Mouse (Mus musculus) kidney, postnatal 10 days (tissue): ENCODE measurements around the gene Txnip.
A peak's percentile ranks its signal among the peaks of the same experiment; 100 is the strongest.
"Not testable (repeated sequence)": the region's sequence is repeated elsewhere in the genome, so short reads cannot be mapped to it uniquely, and the experiment has no call there.

Experiments
- DNase-seq: peaks from one replicate; pipeline ENCODE4 v3.0.0; 2021; ENCODE audit warnings: mixed read lengths

Txnip gene

DNA sequence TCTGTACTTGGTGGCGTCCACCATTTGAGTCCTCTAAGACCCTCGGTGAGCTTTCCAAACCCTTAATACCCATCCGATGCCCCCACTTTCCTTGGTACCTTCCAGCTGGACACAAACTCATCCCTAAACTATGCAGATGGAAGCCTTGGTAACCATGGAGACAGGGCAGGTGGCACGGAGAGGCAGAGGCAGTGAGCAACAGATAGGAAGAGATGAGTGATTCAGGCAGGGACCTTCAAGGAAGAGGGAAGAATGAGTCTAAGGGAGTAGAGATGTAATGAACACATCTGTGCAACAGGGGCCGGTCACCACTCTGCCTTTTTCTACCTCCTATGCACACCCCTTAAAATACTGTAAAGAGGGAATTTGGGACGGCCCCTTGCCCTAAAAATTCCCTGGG lies 37.9 kb downstream of the Txnip start:
- DNase-seq, result no peak

DNA sequence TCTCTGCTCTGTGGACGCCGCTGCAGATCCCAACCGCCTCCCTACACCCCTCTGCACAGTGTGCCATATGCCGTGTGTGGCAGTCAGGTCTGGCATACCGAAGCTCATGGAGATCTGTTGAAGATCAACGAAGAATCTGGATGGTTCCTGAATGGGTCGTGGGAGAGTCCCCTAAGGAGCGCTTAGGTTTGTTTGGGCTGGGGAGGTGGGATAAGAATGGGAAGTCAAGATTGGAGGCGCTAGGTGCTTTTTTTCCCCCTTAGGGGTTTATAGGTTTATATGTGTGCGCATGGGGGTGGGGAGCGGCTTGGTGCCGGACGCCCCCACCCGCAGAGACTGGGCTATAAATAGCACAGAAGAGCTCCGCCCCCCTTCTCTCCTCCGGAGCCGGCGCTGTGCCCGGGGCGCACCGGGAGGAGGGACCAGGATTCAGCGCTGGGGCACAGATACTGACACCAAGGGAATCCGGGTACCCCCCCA lies 38.5 kb downstream of the Txnip start, which contains the start of gene Ankrd34a:
Ankrd34a (plus strand) TSS at position 409 of the 480 bp plus-strand sequence.
- DNase-seq, result peak; percentile 67

DNA sequence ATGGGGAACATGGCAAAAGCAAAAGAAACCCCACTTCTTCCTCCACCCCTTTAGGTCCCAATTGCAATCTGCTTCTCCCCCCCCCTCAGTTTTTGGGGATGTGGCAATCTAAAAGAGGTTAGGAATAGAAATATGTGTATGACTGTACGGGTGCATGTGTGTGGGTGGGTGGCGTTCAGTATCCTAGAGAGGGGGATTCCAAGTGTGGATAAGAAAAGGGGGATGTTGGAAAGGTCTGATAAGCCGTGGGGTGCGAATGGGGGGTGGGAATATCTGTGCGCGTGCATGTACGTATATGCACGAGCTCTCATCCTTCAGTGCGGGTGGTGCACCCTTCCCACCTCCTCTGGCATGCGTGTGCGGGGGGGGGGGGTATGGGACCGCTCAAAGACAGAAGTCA lies 39.1 kb downstream of the Txnip start:
- DNase-seq, result no peak

DNA sequence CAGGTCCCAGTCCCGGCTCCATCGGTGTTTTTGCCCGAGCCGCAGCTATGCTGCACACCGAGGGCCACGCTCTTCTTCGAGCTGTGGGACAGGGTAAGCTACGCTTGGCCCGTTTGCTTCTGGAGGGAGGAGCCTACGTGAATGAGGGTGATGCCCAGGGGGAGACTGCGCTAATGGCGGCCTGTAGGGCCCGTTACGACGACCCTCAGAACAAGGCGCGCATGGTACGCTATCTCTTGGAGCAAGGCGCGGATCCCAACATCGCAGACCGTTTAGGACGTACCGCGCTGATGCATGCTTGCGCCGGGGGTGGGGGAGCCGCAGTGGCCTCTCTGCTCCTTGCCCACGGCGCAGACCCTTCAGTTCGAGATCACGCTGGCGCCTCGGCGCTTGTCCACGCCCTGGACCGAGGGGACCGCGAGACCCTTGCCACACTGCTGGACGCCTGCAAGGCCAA lies 39.7 kb downstream of the Txnip start:
- DNase-seq, result peak; percentile 56

DNA sequence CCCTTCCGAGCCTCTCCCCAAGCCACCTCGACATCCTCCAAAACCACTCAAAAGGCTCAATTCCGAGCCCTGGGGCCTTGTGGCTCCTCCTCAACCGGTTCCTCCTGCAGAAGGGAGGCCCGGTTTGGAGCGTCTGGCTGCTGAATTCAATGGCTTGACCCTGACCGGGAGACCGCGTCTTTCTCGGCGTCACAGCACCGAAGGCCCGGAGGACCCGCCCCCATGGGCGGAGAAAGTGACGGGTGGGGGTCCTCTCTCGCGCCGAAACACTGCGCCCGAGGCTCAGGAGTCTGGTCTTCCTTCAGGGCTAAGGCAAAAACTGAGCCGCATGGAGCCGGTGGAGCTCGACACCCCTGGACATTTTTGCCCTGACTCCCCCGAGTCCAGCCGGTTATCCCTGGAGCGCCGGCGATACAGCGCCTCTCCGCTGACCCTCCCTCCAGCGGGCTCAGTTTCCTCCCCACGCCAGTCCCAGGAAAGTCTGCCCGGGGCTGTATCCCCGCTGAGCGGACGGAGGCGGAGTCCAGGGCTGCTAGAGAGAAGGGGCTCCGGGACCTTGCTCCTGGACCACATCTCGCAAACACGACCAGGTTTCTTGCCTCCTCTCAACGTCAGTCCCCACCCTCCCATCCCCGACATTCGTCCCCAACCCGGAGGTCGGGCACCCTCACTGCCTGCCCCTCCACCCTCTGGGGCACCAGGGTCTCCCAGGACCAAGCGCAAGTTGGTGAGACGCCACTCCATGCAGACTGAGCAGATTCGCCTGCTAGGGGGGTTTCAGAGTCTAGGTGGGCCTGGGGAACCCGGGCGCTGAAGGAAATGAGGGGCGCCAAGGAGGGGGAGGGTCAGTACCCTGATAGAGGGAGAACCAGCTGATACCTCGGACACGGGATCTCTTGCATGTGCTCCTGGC lies 40.7 kb downstream of the Txnip start:
- peak; percentile 87 for DNase-seq

DNA sequence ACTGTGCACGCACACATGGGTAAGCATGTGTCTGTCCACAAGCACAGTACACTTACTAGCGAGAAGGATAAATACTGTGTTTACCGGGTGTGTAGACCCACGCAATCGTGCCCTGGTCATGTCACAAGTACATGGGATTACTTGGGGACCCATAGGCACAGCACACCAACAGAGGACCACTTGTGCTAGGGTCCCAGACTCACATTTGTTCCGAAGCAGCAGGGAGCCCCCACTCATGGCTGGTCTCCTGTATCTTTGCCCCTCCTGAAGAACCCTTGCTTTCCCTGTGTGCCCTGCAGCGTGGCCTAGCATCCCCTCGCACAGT lies 41.3 kb downstream of the Txnip start:
- no peak for DNase-seq

DNA sequence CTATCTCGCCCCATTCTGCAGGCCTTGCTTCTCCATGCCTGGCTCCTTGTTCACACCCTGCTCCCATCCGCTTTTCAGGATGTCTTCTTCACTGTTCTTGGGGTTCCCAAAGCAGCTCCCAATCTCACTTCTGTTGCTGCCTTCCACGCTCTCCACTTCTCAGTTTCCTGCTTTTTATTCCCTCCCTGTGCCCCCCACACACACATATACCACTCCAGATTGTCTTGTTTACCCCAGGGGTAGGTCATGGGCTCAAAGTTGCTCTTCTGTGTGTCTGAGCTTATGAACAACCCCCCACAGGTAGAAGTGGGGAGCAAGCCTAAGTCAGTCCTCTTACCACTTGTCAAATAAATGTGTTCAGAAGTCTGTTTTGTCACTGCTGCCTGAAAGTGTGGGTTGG lies 41.7 kb downstream of the Txnip start:
- DNase-seq, result no peak

DNA sequence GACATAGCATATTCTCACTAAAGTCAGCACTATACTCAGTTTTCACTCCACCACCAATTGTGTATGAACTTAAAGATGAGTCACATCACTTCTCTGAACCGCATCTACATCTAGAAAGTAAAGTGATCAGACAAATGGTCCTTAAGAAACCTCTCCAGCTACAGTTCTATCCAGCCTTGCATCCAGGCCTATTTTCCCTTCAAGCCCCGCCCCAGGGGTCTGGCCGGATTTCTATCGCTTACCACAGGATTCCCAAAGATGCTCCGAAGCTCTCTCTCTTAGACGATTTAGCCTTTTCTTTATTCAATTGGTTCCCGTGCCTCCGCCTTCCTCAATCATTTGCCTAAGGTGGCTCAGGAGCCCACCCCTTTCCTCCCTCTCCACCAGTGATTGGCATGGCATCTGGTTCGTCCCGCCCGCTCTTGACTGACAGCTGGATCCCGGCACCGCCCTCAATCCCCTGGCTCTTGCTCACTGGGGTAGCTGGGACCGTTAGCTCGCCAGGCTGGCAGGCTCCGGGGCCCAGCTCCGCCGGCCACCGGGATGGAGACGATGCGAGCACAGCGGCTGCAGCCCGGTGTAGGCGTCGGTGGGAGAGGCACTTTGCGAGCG lies 43.0 kb downstream of the Txnip start, which contains the start of gene Lix1l:
Lix1l (plus strand) TSS at position 511 of the 612 bp plus-strand sequence.
- peak; percentile 95 for DNase-seq

DNA sequence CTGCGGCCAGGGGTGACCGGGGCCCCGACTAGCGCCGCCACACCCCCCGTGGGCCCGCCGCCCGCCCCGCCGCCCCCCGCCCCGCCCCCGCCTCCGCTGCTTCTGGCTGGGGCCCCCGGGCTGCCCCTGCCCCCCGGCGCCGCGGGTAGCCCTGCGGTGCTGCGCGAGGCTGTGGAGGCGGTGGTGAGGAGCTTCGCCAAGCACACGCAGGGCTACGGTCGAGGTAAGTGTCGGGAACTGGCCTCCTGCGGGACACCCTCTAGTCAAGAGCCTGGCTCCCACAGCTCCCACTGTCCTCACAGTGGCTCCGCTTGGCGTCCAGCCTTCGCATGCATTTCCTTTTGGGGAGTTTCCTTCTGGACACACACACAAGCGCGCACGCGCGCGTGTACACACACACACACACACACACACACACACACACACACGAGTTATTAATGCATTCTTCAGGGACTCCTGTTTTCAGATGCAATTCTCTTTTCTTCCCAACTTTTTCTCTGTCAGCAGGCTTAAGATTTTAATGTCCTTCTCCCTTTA lies 43.6 kb downstream of the Txnip start:
- peak; percentile 88 for DNase-seq

DNA sequence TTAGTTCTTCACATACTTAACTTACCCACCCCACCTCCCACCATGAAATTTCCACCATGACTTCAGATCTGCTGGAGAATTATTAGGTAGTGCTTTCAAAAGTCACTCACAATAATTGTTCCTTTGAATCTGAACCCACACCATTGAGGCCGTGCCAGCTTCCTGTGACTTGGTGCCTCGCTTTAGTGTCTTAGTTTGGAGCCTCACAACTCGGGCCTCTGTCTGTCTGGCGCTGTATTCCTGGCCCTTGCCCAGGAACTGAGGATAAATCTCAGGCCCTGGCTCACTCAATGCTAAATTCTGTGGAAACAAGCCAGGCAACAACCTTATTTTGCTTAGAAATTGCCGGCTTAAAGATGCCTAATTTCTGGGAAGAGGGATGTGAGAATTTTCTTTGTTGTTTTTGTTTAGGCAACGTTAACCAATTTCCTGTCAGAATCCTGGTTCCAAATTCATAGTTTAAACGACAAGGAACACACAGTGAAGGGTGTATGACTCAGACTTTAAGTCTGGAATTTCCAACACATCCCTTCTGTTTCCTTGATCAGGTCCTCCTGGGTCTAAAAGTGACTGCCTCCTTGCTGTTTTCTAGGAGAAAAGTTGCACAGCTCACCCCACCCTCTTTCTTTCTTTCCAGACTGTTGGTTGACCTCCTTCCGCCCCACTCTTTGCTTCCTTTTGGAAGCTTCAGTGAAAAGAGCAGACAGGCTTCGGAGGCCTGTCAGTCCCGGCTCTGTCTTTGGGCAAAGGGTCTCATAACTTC lies 44.4 kb downstream of the Txnip start:
- peak; percentile 67 for DNase-seq

DNA sequence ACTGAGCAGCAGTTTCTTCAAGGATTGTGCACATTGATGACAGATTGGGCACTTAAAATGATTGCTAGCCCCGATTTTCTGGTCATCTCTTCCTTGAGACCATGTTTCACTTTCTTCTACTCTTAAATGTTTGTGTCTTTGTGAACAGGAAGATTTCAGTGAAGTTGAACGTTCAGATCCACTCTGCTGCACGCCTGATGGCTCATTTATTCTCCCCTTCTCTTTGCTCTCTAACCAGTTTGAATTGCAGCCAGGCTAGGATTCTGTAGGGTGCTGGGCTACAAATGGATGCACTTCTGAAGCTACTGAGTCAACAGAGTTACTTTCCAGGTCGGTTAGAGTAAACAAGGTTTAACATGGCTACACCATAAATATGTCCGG lies 44.9 kb downstream of the Txnip start:
- DNase-seq, result no peak

DNA sequence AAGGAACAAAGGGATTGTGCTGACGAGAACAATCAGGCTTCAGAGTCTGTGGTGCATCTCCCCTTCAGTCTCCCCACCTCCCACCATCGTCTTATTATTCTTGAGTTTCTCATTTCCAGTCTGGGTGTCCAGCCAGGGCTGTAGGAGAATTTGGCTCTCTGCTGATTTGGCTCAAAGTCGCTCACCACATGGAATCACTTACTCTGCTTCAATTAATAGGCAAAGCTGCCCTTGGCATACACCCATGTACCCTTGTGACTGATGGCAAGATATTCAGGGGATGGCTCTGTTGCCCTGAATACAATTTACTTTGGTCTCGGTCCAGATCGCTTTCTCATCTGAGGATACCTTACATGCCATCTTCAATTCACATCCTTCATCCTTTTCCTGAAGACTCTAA lies 45.6 kb downstream of the Txnip start:
- DNase-seq, result no peak

DNA sequence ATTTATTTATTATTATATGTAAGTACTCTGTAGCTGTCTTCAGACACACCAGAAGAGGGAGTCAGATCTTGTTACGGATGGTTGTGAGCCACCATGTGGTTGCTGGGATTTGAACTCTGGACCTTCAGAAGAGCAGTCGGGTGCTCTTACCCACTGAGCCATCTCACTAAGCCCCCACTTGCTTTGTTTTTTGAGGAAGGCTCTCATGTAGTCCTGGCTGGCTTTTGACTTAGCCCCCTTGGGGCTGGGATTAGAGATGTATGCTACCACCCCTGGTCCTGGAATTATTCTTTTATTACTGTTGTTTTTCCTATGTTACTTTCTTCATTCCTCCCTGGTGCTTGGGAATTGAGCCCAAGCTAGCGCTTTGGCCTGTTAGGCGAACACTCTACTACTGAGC lies 48.2 kb downstream of the Txnip start:
- not testable (repeated sequence) for DNase-seq

DNA sequence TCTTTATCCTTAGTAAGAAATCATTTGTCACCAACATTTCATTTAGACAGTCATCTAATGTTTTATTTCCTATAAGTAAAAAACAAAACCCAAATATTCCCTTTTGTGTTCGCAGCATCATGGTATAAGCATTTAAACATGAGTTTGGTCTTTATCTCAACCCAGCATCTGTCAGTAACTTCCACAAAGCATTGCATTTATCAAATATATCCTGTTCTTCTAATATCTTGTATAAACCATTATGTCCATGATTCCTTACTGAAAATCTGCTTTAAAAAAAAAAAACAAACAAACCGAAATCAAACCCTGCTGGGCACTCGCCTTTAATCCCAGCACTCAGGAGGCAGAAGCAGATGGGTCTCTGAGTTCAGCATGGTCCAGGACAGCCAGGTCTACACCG lies 48.9 kb downstream of the Txnip start:
- no peak for DNase-seq
